Mouse (Mus musculus): Measurements from ENCODE around the gene Cdh13. TPM values are rescaled to one million over a fixed set of nuclear protein-coding genes. Genes with fewer than 3 reads are reported as not detected.

The Cdh13 gene
- polyA plus RNA-seq, 1 experiment: 18.4 TPM

DNA sequence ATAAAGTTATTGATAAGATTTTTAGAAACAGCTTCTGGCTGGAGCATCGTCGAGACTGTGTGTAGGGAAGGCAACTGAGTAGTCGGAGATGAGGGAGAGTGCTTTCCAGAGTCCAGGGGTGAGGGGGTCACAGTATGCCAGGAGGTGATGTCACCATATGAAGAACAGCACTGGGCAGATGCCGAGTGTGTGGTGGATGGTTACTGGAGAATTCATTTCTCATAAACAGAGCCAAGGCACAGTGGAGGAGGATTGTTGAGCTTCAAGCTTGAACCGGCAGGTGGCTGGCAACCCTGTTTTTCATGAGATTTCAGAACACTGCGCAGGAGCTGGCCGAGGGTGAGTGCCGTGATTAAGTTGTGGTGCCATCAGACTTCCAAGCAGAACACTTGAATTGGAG, 317.8 kb downstream of the Cdh13 start:
- H3K4me3 ChIP-seq (replicated peaks; ENCODE audit: insufficient read depth, low read depth, low read length): no peak overlapping the region
- H3K27ac ChIP-seq (ENCODE audit: insufficient read depth, low read length): no peak overlapping the region
- no peak for DNase-seq
- peaks cover 7% of the 10 kb centered on the region; the same call in 1 of the 2 replicates for H3K4me1 ChIP-seq (ENCODE audit: control insufficient read depth, insufficient read depth, low read length)
- WGBS: 38% methylated on average over 8 of the region's 8 CpGs
- H3K27me3 ChIP-seq (ENCODE audit: control insufficient read depth, insufficient read depth, low read length): no peaks in the 10 kb centered on the region
- no peak for TF ChIP-seq POLR2A (IDR thresholded peaks at IDR 0.05; ENCODE audit: borderline replicate concordance, insufficient read depth, low read length)
- no peak for TF ChIP-seq CTCF (IDR thresholded peaks at IDR 0.05; ENCODE audit: borderline replicate concordance, insufficient read depth, low read depth, low read length)

DNA sequence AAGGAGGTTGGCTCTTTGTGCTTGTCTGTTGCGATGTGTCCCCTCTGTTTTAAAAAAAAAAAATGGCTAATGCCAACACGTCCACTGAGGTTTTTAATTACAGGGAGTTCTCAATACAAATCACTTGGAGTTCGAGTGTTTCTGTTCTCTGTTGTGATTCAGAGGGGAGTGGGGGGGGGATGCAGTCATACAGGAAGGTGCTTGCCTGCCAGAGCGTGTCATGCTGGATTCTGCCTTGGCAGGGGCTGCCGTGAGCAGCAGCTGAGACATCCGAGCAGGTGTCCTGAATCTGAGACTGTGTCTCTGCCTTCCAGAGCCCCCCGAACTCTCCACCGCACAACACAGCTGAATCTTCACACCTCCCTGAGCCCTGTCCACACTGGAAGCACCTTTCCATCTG, 318.5 kb downstream of the Cdh13 start:
- Histone ChIP-seq H3K4me3 (replicated peaks; ENCODE audit: insufficient read depth, low read depth, low read length) (no peak overlapping the region), H3K4me1 (ENCODE audit: control insufficient read depth, insufficient read depth, low read length) (peaks cover 4% of the 10 kb centered on the region; the same call in 1 of the 2 replicates), H3K27me3 (ENCODE audit: control insufficient read depth, insufficient read depth, low read length) (no peaks in the 10 kb centered on the region), H3K27ac (ENCODE audit: insufficient read depth, low read length) (no peak overlapping the region)
- WGBS: 32% methylated on average over 8 of the region's 8 CpGs
- no peak for DNase-seq
- no peak for TF ChIP-seq CTCF (IDR thresholded peaks at IDR 0.05; ENCODE audit: borderline replicate concordance, insufficient read depth, low read depth, low read length)
- no peak for TF ChIP-seq POLR2A (IDR thresholded peaks at IDR 0.05; ENCODE audit: borderline replicate concordance, insufficient read depth, low read length)

DNA sequence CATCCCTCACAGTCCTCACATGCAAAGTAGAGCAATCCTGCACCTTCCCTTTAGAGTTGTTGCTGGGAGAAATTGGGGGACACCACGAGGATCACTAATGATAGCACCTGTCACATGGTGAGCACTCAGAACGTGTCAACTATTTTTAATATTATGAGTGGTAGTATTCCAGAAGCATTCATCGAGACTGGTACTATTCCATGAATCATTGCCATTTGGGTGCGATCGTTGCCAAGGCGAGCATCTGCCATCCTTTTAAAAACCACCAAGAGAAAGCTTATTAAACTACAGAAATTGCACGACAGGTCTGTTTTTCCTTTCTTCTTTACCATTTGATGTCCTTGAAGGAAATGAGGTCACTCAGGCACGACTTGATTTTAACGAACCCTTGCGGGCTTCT, 328.0 kb downstream of the Cdh13 start:
- H3K4me3 ChIP-seq (replicated peaks; ENCODE audit: insufficient read depth, low read depth, low read length): no peak overlapping the region
- no peak for TF ChIP-seq CTCF (IDR thresholded peaks at IDR 0.05; ENCODE audit: borderline replicate concordance, insufficient read depth, low read depth, low read length)
- no peak for TF ChIP-seq POLR2A (IDR thresholded peaks at IDR 0.05; ENCODE audit: borderline replicate concordance, insufficient read depth, low read length)
- H3K27me3 ChIP-seq (ENCODE audit: control insufficient read depth, insufficient read depth, low read length): no peaks in the 10 kb centered on the region
- H3K4me1 ChIP-seq (ENCODE audit: control insufficient read depth, insufficient read depth, low read length): peaks cover 5% of the 10 kb centered on the region
- H3K27ac ChIP-seq (ENCODE audit: insufficient read depth, low read length): no peak overlapping the region
- peak; percentile 65 to 75 for DNase-seq
- WGBS: 13% methylated on average over 10 of the region's 10 CpGs

DNA sequence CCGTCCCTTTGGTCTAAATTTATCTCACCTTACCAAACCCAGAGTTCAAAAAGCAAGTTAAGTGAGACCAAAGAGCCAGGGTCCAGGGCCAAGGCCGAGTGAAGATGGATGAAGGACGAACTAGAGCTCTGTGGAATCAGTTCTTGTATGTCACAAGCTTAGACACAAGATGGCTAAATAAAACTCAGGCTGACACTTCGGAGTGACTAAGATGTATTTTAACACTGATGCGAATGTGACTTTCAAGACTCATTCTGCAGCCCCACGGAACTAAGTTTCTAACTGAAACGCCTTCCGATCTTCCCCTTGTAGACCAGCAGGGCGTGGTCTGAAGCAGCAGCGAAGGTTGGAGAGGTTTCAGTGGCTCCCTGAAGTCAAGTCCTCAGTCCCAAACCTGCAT, 334.7 kb downstream of the Cdh13 start:
- Histone ChIP-seq H3K4me1 (ENCODE audit: control insufficient read depth, insufficient read depth, low read length) (no peaks in the 10 kb centered on the region), H3K4me3 (replicated peaks; ENCODE audit: insufficient read depth, low read depth, low read length) (no peak overlapping the region), H3K27ac (ENCODE audit: insufficient read depth, low read length) (no peak overlapping the region), H3K27me3 (ENCODE audit: control insufficient read depth, insufficient read depth, low read length) (no peaks in the 10 kb centered on the region)
- DNase-seq: no peak
- 96% methylated on average over 10 of the region's 10 CpGs for WGBS
- no peak for TF ChIP-seq POLR2A (IDR thresholded peaks at IDR 0.05; ENCODE audit: borderline replicate concordance, insufficient read depth, low read length)
- TF ChIP-seq CTCF (IDR thresholded peaks at IDR 0.05; ENCODE audit: borderline replicate concordance, insufficient read depth, low read depth, low read length): no peak

DNA sequence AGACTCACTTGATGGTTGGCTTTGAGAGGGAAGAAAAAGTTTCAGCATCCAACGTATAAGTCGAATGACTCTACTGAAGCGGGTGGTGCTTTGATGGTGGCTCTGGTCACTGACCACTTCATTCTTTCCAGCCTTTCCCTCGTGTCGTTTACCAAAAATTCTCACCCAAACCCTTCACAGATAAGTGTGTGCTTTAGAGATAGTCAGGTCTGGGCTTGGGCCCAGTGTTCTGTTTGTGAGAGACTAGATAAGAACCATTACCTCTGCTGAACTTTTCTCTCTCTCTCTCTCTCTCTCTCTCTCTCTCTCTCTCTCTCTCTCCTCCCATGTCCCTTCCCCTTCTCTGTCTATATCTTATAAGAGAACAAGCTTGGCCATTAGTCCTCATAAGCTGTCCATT, 342.9 kb downstream of the Cdh13 start:
- TF ChIP-seq POLR2A (IDR thresholded peaks at IDR 0.05; ENCODE audit: borderline replicate concordance, insufficient read depth, low read length): no peak
- 97% methylated on average over 5 of the region's 5 CpGs for WGBS
- H3K27me3 ChIP-seq (ENCODE audit: control insufficient read depth, insufficient read depth, low read length): no peaks in the 10 kb centered on the region
- H3K27ac ChIP-seq (ENCODE audit: insufficient read depth, low read length): no peak overlapping the region
- no peak for DNase-seq
- no peaks in the 10 kb centered on the region for H3K4me1 ChIP-seq (ENCODE audit: control insufficient read depth, insufficient read depth, low read length)
- H3K4me3 ChIP-seq (replicated peaks; ENCODE audit: insufficient read depth, low read depth, low read length): no peak overlapping the region

DNA sequence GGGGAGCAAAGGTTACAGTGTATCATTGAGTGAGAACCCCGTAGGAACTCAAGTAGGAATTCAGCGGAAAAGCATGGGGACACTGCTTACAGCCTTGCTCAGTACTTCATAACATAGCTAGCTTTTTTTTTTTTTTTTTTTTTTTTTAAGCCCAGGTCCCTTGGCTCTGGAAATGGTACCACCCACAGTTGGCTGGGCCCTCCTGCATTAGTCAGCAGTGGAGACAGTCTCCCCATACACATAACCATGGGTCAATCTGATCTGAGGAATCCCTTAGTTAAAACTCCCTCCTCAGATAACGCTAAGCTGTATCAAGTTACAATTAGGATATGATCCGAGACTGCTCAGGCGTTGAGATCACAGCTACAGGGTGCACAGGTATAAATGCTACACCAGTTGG, 344.2 kb downstream of the Cdh13 start:
- Histone ChIP-seq H3K27ac (ENCODE audit: insufficient read depth, low read length) (no peak overlapping the region), H3K4me1 (ENCODE audit: control insufficient read depth, insufficient read depth, low read length) (no peaks in the 10 kb centered on the region), H3K27me3 (ENCODE audit: control insufficient read depth, insufficient read depth, low read length) (no peaks in the 10 kb centered on the region), H3K4me3 (replicated peaks; ENCODE audit: insufficient read depth, low read depth, low read length) (no peak overlapping the region)
- DNase-seq: no peak
- TF ChIP-seq CTCF (IDR thresholded peaks at IDR 0.05; ENCODE audit: borderline replicate concordance, insufficient read depth, low read depth, low read length): no peak
- no peak for TF ChIP-seq POLR2A (IDR thresholded peaks at IDR 0.05; ENCODE audit: borderline replicate concordance, insufficient read depth, low read length)
- WGBS: 95% methylated on average over 5 of the region's 5 CpGs

DNA sequence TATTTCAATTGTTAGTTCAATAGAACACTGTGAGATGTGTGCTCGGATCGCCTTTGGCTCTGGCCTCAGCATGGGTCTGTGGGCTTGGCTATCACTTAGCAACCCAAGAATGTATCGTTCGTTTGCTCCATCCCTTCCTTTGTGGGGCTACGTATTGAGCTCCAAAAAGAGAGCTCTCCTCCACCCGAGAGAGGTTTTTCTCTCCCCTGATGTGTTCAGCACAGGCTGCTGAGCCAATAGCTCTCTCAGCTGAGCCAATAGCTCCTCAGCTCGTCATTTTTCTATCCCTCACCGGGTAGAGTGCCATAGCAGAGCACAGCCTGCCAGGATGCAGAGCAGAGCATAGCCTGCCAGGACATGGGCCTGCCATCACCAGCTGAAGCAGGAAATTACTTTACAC, 345.2 kb downstream of the Cdh13 start:
- no peak for DNase-seq
- H3K27ac ChIP-seq (ENCODE audit: insufficient read depth, low read length): no peak overlapping the region
- no peaks in the 10 kb centered on the region for H3K27me3 ChIP-seq (ENCODE audit: control insufficient read depth, insufficient read depth, low read length)
- H3K4me3 ChIP-seq (replicated peaks; ENCODE audit: insufficient read depth, low read depth, low read length): no peak overlapping the region
- no peak for TF ChIP-seq POLR2A (IDR thresholded peaks at IDR 0.05; ENCODE audit: borderline replicate concordance, insufficient read depth, low read length)
- TF ChIP-seq CTCF (IDR thresholded peaks at IDR 0.05; ENCODE audit: borderline replicate concordance, insufficient read depth, low read depth, low read length): no peak
- H3K4me1 ChIP-seq (ENCODE audit: control insufficient read depth, insufficient read depth, low read length): no peaks in the 10 kb centered on the region
- WGBS: 43% methylated on average over 8 of the region's 8 CpGs

DNA sequence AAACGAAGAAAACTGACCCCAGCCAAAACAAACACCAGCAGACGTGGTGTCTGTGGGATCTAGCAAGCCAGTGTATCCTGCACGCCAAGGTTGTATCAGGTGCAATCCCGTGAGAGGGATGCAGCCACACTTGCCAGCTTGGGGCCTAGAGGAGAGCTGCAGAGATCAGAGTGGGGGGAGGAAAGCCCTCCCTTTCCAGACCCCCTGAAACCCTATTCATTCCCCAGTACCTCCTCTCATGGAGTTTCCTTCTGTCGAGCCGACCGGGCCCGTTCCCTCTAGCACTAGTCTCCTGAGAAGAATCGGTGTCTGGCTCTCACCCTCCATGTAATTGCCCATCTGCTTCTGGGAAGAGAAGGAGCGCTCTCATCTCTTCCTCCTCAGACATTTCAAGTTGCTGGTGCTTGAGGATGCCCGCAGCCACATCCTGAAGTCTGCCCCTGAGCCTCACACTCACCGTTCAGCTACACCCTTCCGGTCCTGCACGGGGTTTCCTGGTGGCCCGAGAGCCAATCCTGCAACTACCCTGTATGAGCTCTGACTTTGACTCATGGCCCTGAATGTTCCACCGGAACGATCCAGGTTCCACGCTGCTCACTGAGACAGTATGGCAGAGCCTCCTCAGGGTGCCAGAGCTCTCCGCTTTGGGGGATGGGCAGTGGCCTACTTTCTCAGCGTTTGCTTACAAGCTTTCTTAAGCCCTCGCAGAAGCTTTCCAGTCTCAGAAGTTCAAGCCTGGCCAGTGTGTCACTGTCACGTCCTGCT, 351.9 kb downstream of the Cdh13 start:
- peak; percentile 41 to 54 for DNase-seq
- no peaks in the 10 kb centered on the region for H3K27me3 ChIP-seq (ENCODE audit: control insufficient read depth, insufficient read depth, low read length)
- no peak overlapping the region for H3K27ac ChIP-seq (ENCODE audit: insufficient read depth, low read length)
- no peak overlapping the region for H3K4me3 ChIP-seq (replicated peaks; ENCODE audit: insufficient read depth, low read depth, low read length)
- TF ChIP-seq CTCF (IDR thresholded peaks at IDR 0.05; ENCODE audit: borderline replicate concordance, insufficient read depth, low read depth, low read length) (no peak), POLR2A (IDR thresholded peaks at IDR 0.05; ENCODE audit: borderline replicate concordance, insufficient read depth, low read length) (no peak)
- peaks cover 16% of the 10 kb centered on the region for H3K4me1 ChIP-seq (ENCODE audit: control insufficient read depth, insufficient read depth, low read length)
- WGBS: 22% methylated on average over 22 of the region's 22 CpGs
